Mouse (Mus musculus) layer of hippocampus, postnatal 25 days (tissue): ENCODE measurements at regions not wholly inside any gene's neighbourhood (a gene's known extent, or its start where the extent isn't known, plus 50 kb on each side); places are given as distances from the start of the nearest gene placed in this dataset.

Experiments
- DNase-seq, 2 experiments: peaks; one replicate each; pipeline ENCODE4 v3.0.0; 2022; ENCODE audit warnings: mixed read lengths in 2 of 2, low spot score in 1 of 2; ENCODE audit errors: extremely low spot score in 1 of 2

GRCm38 (mm10) chr16:24069411-24069810, 80.8 kb upstream of the Bcl6 start:
- no peak for DNase-seq

GRCm38 (mm10) chr16:24068250-24068813, 79.7 kb upstream of the Bcl6 start:
- no peak for DNase-seq

GRCm38 (mm10) chr16:24062314-24062713, 73.7 kb upstream of the Bcl6 start:
- DNase-seq, result no peak

GRCm38 (mm10) chr16:24061496-24061895, 72.8 kb upstream of the Bcl6 start:
- no peak for DNase-seq

- no peak for DNase-seq
Observed at GRCm38 (mm10) chr16:24059090-24059600, 70.5 kb upstream of the Bcl6 start.

GRCm38 (mm10) chr16:24056885-24057531, 68.4 kb upstream of the Bcl6 start:
- DNase-seq, result no peak

- DNase-seq, result no peak
Observed at GRCm38 (mm10) chr16:24056123-24056884, 67.7 kb upstream of the Bcl6 start.

- DNase-seq, result no peak
Observed at GRCm38 (mm10) chr16:24054293-24054692, 65.6 kb upstream of the Bcl6 start.

GRCm38 (mm10) chr16:24053403-24053802, 64.8 kb upstream of the Bcl6 start:
- peak in 1 of 2 experiments; percentile 6 for DNase-seq

GRCm38 (mm10) chr16:24050856-24051640, 62.4 kb upstream of the Bcl6 start:
- no peak for DNase-seq

- DNase-seq, result no peak
Observed at GRCm38 (mm10) chr16:24043779-24044178, 55.1 kb upstream of the Bcl6 start.

GRCm38 (mm10) chr16:24042977-24043376, 54.3 kb upstream of the Bcl6 start:
- no peak for DNase-seq

- DNase-seq, result no peak
Observed at GRCm38 (mm10) chr16:24042216-24042615, 53.6 kb upstream of the Bcl6 start.

- DNase-seq, result no peak
Observed at GRCm38 (mm10) chr16:24041403-24041802, 52.8 kb upstream of the Bcl6 start.

GRCm38 (mm10) chr16:24039765-24040164, 51.1 kb upstream of the Bcl6 start:
- DNase-seq, result no peak
